Mouse (Mus musculus) G1E (cell line): Measurements from ENCODE around the gene Csad. TPM values are rescaled to one million over a fixed set of nuclear protein-coding genes. Genes with fewer than 3 reads are reported as not detected.

ENCODE experiments used
- ATAC-seq: 2 replicates; pipeline ENCODE4 v1.8.0; 2016; ENCODE audit warnings: mild to moderate bottlenecking; ENCODE audit not compliant: insufficient number of reproducible peaks, poor library complexity, low FRiP score, severe bottlenecking; ENCODE audit errors: extremely low read depth
- DNase-seq: peaks from one replicate; pipeline ENCODE4 v3.0.0; 2012; ENCODE audit warnings: low spot score
- H3K27me3 ChIP-seq: 2 replicates; pipeline ENCODE4 v1.6.1; 2012; ENCODE audit warnings: mild to moderate bottlenecking, low read length, inconsistent platforms; ENCODE audit not compliant: insufficient read depth
- H3K36me3 ChIP-seq: replicated peaks from 2 replicates; pipeline ENCODE3; 2012; ENCODE audit warnings: mild to moderate bottlenecking, inconsistent platforms
- H3K4me1 ChIP-seq: 2 replicates; pipeline ENCODE4 v1.6.1; 2012; ENCODE audit warnings: low read depth, low read length, inconsistent platforms, mixed read lengths; ENCODE audit not compliant: insufficient read depth
- H3K4me3 ChIP-seq: 2 replicates; pipeline ENCODE4 v1.5.1; 2012; ENCODE audit warnings: low read depth, mild to moderate bottlenecking, inconsistent platforms, low read length, moderate library complexity, mixed read lengths
- H3K9me3 ChIP-seq: replicated peaks from 2 replicates; pipeline ENCODE4 v1.6.1; 2012; ENCODE audit warnings: inconsistent platforms
- CTCF ChIP-seq: IDR thresholded peaks from 2 replicates; pipeline ENCODE4 v1.5.1; 2012; ENCODE audit warnings: low read depth, low read length, inconsistent platforms, mixed read lengths
- GATA1 ChIP-seq: IDR thresholded peaks from 2 replicates; pipeline ENCODE4 v1.6.1; 2012; ENCODE audit warnings: borderline replicate concordance, low read length, inconsistent platforms, mixed read lengths
- GATA2 ChIP-seq: IDR thresholded peaks from 2 replicates; pipeline ENCODE4 v1.6.1; 2012; ENCODE audit warnings: low read depth, low read length, inconsistent platforms, borderline replicate concordance
- POLR2AphosphoS5 ChIP-seq: IDR thresholded peaks from 2 replicates; pipeline ENCODE4 v1.6.1; 2012; ENCODE audit warnings: low read depth, low read length, inconsistent platforms; ENCODE audit not compliant: insufficient replicate concordance
- TAL1 ChIP-seq: conservative IDR thresholded peaks from 2 replicates; pipeline ENCODE4 v1.6.1; 2012; ENCODE audit warnings: low read depth, low read length, inconsistent platforms, mixed read lengths
- polyA plus RNA-seq: library from polyadenylated mRNA; stranded (reverse); fragments of >175 nt; gene quantifications from 2 replicates; pipeline ENCODE4 v1.2.3, GENCODE M21; 2012
- total RNA-seq, 2 experiments: library from RNA; stranded (forward) in 1 of 2; stranded (reverse) in 1 of 2; fragments of 200-1000 nt in 1 of 2; fragments of >200 nt in 1 of 2; fragmentation: Nextera tagmentation in 1 of 2; gene quantifications; 2 replicates each; pipeline ENCODE4 v1.2.3; 2014 to 2017

Csad gene
- total and polyA plus RNA-seq, 3 experiments: 3.1 to 11.9 (median 4.2) TPM

- no peak for DNase-seq
- Histone ChIP-seq H3K4me3 (no peak overlapping the region), H3K27me3 (peaks cover 11% of the 10 kb centered on the region; the same call in 1 of the 2 replicates), H3K36me3 (peaks cover 9% of the 10 kb centered on the region), H3K9me3 (no peaks in the 10 kb centered on the region), H3K4me1 (peaks cover 42% of the 10 kb centered on the region)
- TF ChIP-seq CTCF (no peak), GATA1 (no peak), GATA2 (no peak), TAL1 (no peak), POLR2AphosphoS5 (no peak)
- ATAC-seq: no peak
Observed at GRCm38 (mm10) chr15:102195373-102195772, 9.2 kb downstream of the Csad start.

DNA sequence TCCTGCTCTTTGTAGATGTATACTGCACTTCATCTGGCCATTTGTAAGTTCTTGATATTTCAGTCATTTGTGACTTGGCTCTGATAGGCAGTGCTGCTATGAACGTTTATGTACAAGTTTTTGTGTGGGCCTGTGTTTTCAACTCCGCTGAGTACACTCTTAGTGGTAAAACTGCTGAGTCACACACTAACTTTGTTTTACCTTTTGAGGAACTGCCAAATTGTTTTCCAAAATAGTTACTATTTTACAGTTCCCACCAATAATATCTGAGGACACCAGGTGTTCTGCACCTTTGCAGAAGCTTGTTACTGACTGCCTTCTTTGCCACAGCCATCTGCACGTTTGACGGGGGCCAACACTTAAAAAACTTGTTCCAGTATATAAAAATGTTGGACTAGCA is 10.1 kb downstream of the Csad start:
- ATAC-seq: no peak; the same call in 1 of the 2 replicates
- TF ChIP-seq POLR2AphosphoS5 (no peak), GATA2 (no peak), CTCF (no peak), GATA1 (no peak), TAL1 (no peak)

GRCm38 (mm10) chr15:102193652-102194051 is 10.9 kb downstream of the Csad start:
- Histone ChIP-seq H3K36me3 (peaks cover 3% of the 10 kb centered on the region), H3K4me3 (no peak overlapping the region), H3K9me3 (no peaks in the 10 kb centered on the region), H3K4me1 (peaks cover 44% of the 10 kb centered on the region), H3K27me3 (peaks cover 16% of the 10 kb centered on the region)
- no peak for DNase-seq
- no peak for ATAC-seq
- TF ChIP-seq GATA1 (no peak), TAL1 (no peak), CTCF (no peak), POLR2AphosphoS5 (no peak), GATA2 (no peak)

More for the DNA sequence above, 10.1 kb downstream of the Csad start:
- no peaks in the 10 kb centered on the region for H3K9me3 ChIP-seq
- H3K4me1 ChIP-seq: peaks cover 42% of the 10 kb centered on the region
- H3K36me3 ChIP-seq: peaks cover 7% of the 10 kb centered on the region
- DNase-seq: no peak
- peaks cover 12% of the 10 kb centered on the region; the same call in 1 of the 2 replicates for H3K27me3 ChIP-seq
- no peak overlapping the region for H3K4me3 ChIP-seq

DNA sequence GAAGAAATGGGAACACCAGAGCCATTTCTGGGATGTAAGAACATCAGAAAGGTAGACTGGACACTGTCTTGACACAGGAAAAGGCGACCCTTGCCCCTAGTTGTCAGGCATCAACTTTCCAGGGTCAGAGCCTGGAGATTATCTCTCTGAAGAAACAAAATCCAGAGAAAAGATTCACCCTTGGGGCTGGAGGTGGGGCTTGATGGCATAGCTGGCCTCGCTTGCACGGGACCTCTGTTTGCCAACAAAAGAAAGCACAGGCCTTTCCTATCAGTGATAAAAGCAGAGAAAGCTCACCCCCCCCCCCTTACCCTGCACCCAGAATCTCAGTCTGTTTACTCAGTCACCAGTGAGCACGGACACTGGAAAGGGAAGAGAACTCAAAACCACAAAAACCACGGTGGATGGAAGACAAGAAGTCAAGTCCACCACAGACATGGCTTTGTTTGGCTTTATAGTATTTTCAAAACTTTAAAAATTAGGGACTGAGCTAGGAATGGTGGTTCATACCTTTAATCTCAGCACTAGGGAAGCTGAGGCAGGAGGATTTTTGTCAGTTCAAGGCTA is 11.6 kb downstream of the Csad start:
- ATAC-seq (no peak), DNase-seq (no peak)
- H3K36me3 ChIP-seq: peaks cover 3% of the 10 kb centered on the region
- no peaks in the 10 kb centered on the region for H3K9me3 ChIP-seq
- peaks cover 47% of the 10 kb centered on the region for H3K4me1 ChIP-seq
- TF ChIP-seq POLR2AphosphoS5: no peak
- TF ChIP-seq CTCF: no peak
- no peak for TF ChIP-seq GATA1
- TF ChIP-seq TAL1: no peak
- H3K4me3 ChIP-seq: no peak overlapping the region
- peaks cover 19% of the 10 kb centered on the region for H3K27me3 ChIP-seq

- no peak for DNase-seq
- H3K27me3 ChIP-seq: peaks cover 19% of the 10 kb centered on the region
- peaks cover 3% of the 10 kb centered on the region for H3K36me3 ChIP-seq
- no peaks in the 10 kb centered on the region for H3K9me3 ChIP-seq
- ATAC-seq: no peak
- peaks cover 47% of the 10 kb centered on the region for H3K4me1 ChIP-seq
- no peak overlapping the region for H3K4me3 ChIP-seq
- TF ChIP-seq CTCF: no peak
- no peak for TF ChIP-seq GATA2
- TF ChIP-seq GATA1: no peak
- TF ChIP-seq POLR2AphosphoS5: no peak
Observed at GRCm38 (mm10) chr15:102192271-102192812, 12.2 kb downstream of the Csad start.

GRCm38 (mm10) chr15:102191699-102192098 is 12.8 kb downstream of the Csad start:
- no peak for TF ChIP-seq TAL1
- TF ChIP-seq GATA1: no peak
- no peak for TF ChIP-seq POLR2AphosphoS5
- TF ChIP-seq CTCF: no peak
- TF ChIP-seq GATA2: no peak
- Histone ChIP-seq H3K9me3 (no peaks in the 10 kb centered on the region), H3K27me3 (peaks cover 19% of the 10 kb centered on the region), H3K4me3 (no peak overlapping the region), H3K36me3 (peaks cover 2% of the 10 kb centered on the region), H3K4me1 (peaks cover 47% of the 10 kb centered on the region)
- ATAC-seq: no peak
- DNase-seq: no peak
